Mouse (Mus musculus) bone marrow macrophage, adult 2 months (primary cell): ENCODE measurements at regions not wholly inside any gene's neighbourhood (a gene's known extent, or its start where the extent isn't known, plus 50 kb on each side); places are given as distances from the start of the nearest gene placed in this dataset.

Source experiments
- CTCF ChIP-seq: IDR thresholded peaks from 2 replicates; pipeline ENCODE4 v1.5.1; 2012; ENCODE audit warnings: low read depth, mild to moderate bottlenecking, low read length, moderate library complexity
- POLR2A ChIP-seq: IDR thresholded peaks from 2 replicates; pipeline ENCODE4 v1.6.1; 2012; ENCODE audit warnings: mild to moderate bottlenecking, low read depth, low read length, borderline replicate concordance

GRCm38 (mm10) chr2:146723172-146723571 is 132.5 kb upstream of the Kiz start:
- TF ChIP-seq CTCF (no peak), POLR2A (no peak)
